Mouse (Mus musculus): ENCODE measurements around the gene Calcoco1. TPM values are rescaled to one million over a fixed set of nuclear protein-coding genes. Genes with fewer than 3 reads are reported as not detected.
A peak's percentile ranks its signal among the peaks of the same experiment; 100 is the strongest.

The Calcoco1 gene
- polyA plus RNA-seq, 1 experiment from 2014 or later: 31.1 TPM

GRCm38 (mm10) chr15:102752164-102752563 lies 30.2 kb upstream of the Calcoco1 start:
- no peak overlapping the region for H3K9ac ChIP-seq (ENCODE audit: low read length)
- no peaks in the 10 kb centered on the region for H3K9me3 ChIP-seq (ENCODE audit: control insufficient read depth, low read length)
- peaks cover 5% of the 10 kb centered on the region; the same call in 1 of the 2 replicates for H3K4me1 ChIP-seq (replicated peaks; ENCODE audit: control insufficient read depth, insufficient read depth, low read length)
- H3K4me3 ChIP-seq (ENCODE audit: low read depth, low read length): no peak overlapping the region
- H3K36me3 ChIP-seq (ENCODE audit: control insufficient read depth, insufficient read depth, low read length): no peaks in the 10 kb centered on the region
- peaks cover 41% of the 10 kb centered on the region for H3K27me3 ChIP-seq (ENCODE audit: control insufficient read depth, insufficient read depth, low read length)
- H3K27ac ChIP-seq (ENCODE audit: low read depth, low read length): no peak overlapping the region
- H3K4me2 ChIP-seq (ENCODE audit: low read depth, low read length, severe bottlenecking): no peak overlapping the region
- no peak for DNase-seq (ENCODE audit: low spot score)
- WGBS: 60% methylated on average over 1 of the region's 1 CpGs
- ATAC-seq (replicated peaks; ENCODE audit: low FRiP score): no peak

- Histone ChIP-seq H3K4me2 (ENCODE audit: low read depth, low read length, severe bottlenecking) (no peak overlapping the region), H3K27me3 (ENCODE audit: control insufficient read depth, insufficient read depth, low read length) (peaks cover 56% of the 10 kb centered on the region), H3K4me3 (ENCODE audit: low read depth, low read length) (no peak overlapping the region), H3K4me1 (replicated peaks; ENCODE audit: control insufficient read depth, insufficient read depth, low read length) (peaks cover 16% of the 10 kb centered on the region), H3K9ac (ENCODE audit: low read length) (no peak overlapping the region), H3K9me3 (ENCODE audit: control insufficient read depth, low read length) (no peaks in the 10 kb centered on the region), H3K36me3 (ENCODE audit: control insufficient read depth, insufficient read depth, low read length) (no peaks in the 10 kb centered on the region), H3K27ac (ENCODE audit: low read depth, low read length) (no peak overlapping the region)
- DNase-seq (ENCODE audit: low spot score) (no peak), ATAC-seq (replicated peaks; ENCODE audit: low FRiP score) (no peak)
- WGBS: 82% methylated on average over 5 of the region's 5 CpGs
Measured at GRCm38 (mm10) chr15:102750241-102750640, 28.3 kb upstream of the Calcoco1 start.

- Histone ChIP-seq H3K27me3 (ENCODE audit: control insufficient read depth, insufficient read depth, low read length) (peaks cover 65% of the 10 kb centered on the region), H3K4me3 (ENCODE audit: low read depth, low read length) (no peak overlapping the region), H3K36me3 (ENCODE audit: control insufficient read depth, insufficient read depth, low read length) (no peaks in the 10 kb centered on the region), H3K9ac (ENCODE audit: low read length) (no peak overlapping the region), H3K27ac (ENCODE audit: low read depth, low read length) (no peak overlapping the region), H3K4me2 (ENCODE audit: low read depth, low read length, severe bottlenecking) (no peak overlapping the region), H3K4me1 (replicated peaks; ENCODE audit: control insufficient read depth, insufficient read depth, low read length) (peaks cover 22% of the 10 kb centered on the region), H3K9me3 (ENCODE audit: control insufficient read depth, low read length) (no peaks in the 10 kb centered on the region)
- DNase-seq (ENCODE audit: low spot score) (no peak), ATAC-seq (replicated peaks; ENCODE audit: low FRiP score) (no peak)
- 81% methylated on average over 1 of the region's 1 CpGs for WGBS
Measured at GRCm38 (mm10) chr15:102749103-102749502, 27.1 kb upstream of the Calcoco1 start.

- no peak for ATAC-seq (replicated peaks; ENCODE audit: low FRiP score)
- H3K9me3 ChIP-seq (ENCODE audit: control insufficient read depth, low read length): no peaks in the 10 kb centered on the region
- 12% methylated on average over 8 of the region's 8 CpGs for WGBS
- 0 out of 2 replicates have a peak overlapping the region, but pooled peaks have one; percentile 70 for H3K9ac ChIP-seq (ENCODE audit: low read length)
- H3K4me2 ChIP-seq (ENCODE audit: low read depth, low read length, severe bottlenecking): peak overlapping the region; percentile 86; the same call in 1 of the 2 replicates
- no peak overlapping the region for H3K27ac ChIP-seq (ENCODE audit: low read depth, low read length)
- H3K4me1 ChIP-seq (replicated peaks; ENCODE audit: control insufficient read depth, insufficient read depth, low read length): peaks cover 32% of the 10 kb centered on the region
- no peaks in the 10 kb centered on the region for H3K36me3 ChIP-seq (ENCODE audit: control insufficient read depth, insufficient read depth, low read length)
- no peak for DNase-seq (ENCODE audit: low spot score)
- H3K4me3 ChIP-seq (ENCODE audit: low read depth, low read length): peak overlapping the region; percentile 38; the same call in 1 of the 2 replicates
- H3K27me3 ChIP-seq (ENCODE audit: control insufficient read depth, insufficient read depth, low read length): peaks cover 76% of the 10 kb centered on the region
Measured at GRCm38 (mm10) chr15:102747853-102748252, 25.9 kb upstream of the Calcoco1 start.

- under 1% methylated on average over 20 of the region's 20 CpGs for WGBS
- Histone ChIP-seq H3K9ac (ENCODE audit: low read length) (peak overlapping the region; percentile 70), H3K4me3 (ENCODE audit: low read depth, low read length) (peak overlapping the region; percentile 38), H3K36me3 (ENCODE audit: control insufficient read depth, insufficient read depth, low read length) (no peaks in the 10 kb centered on the region), H3K4me1 (replicated peaks; ENCODE audit: control insufficient read depth, insufficient read depth, low read length) (peaks cover 32% of the 10 kb centered on the region), H3K27me3 (ENCODE audit: control insufficient read depth, insufficient read depth, low read length) (peaks cover 71% of the 10 kb centered on the region), H3K27ac (ENCODE audit: low read depth, low read length) (peak overlapping the region; percentile 66), H3K4me2 (ENCODE audit: low read depth, low read length, severe bottlenecking) (peak overlapping the region; percentile 86), H3K9me3 (ENCODE audit: control insufficient read depth, low read length) (no peaks in the 10 kb centered on the region)
- DNase-seq (ENCODE audit: low spot score) (no peak), ATAC-seq (replicated peaks; ENCODE audit: low FRiP score) (no peak)
Measured at GRCm38 (mm10) chr15:102747286-102747640, 25.3 kb upstream of the Calcoco1 start.

- under 1% methylated on average over 74 of the region's 75 CpGs for WGBS
- ATAC-seq (replicated peaks; ENCODE audit: low FRiP score): peak; percentile 73
Measured at GRCm38 (mm10) chr15:102746488-102747285, 24.7 kb upstream of the Calcoco1 start.

GRCm38 (mm10) chr15:102746126-102746487 lies 24.1 kb upstream of the Calcoco1 start:
- peaks cover 32% of the 10 kb centered on the region for H3K4me1 ChIP-seq (replicated peaks; ENCODE audit: control insufficient read depth, insufficient read depth, low read length)
- DNase-seq (ENCODE audit: low spot score): no peak
- WGBS: 7% methylated on average over 11 of the region's 11 CpGs

More at GRCm38 (mm10) chr15:102746488-102747285, 24.7 kb upstream of the Calcoco1 start:
- no peaks in the 10 kb centered on the region for H3K36me3 ChIP-seq (ENCODE audit: control insufficient read depth, insufficient read depth, low read length)
- H3K9me3 ChIP-seq (ENCODE audit: control insufficient read depth, low read length): no peaks in the 10 kb centered on the region
- H3K9ac ChIP-seq (ENCODE audit: low read length): peak overlapping the region; percentile 70
- peak overlapping the region; percentile 38 for H3K4me3 ChIP-seq (ENCODE audit: low read depth, low read length)
- H3K27me3 ChIP-seq (ENCODE audit: control insufficient read depth, insufficient read depth, low read length): peaks cover 68% of the 10 kb centered on the region
- peak; percentile 90 for DNase-seq (ENCODE audit: low spot score)
- peaks cover 32% of the 10 kb centered on the region for H3K4me1 ChIP-seq (replicated peaks; ENCODE audit: control insufficient read depth, insufficient read depth, low read length)
- peak overlapping the region; percentile 86 for H3K4me2 ChIP-seq (ENCODE audit: low read depth, low read length, severe bottlenecking)
- H3K27ac ChIP-seq (ENCODE audit: low read depth, low read length): peak overlapping the region; percentile 66

GRCm38 (mm10) chr15:102745387-102745786 lies 23.4 kb upstream of the Calcoco1 start:
- no peaks in the 10 kb centered on the region for H3K36me3 ChIP-seq (ENCODE audit: control insufficient read depth, insufficient read depth, low read length)
- H3K4me2 ChIP-seq (ENCODE audit: low read depth, low read length, severe bottlenecking): no peak overlapping the region
- no peak overlapping the region for H3K27ac ChIP-seq (ENCODE audit: low read depth, low read length)
- no peaks in the 10 kb centered on the region for H3K9me3 ChIP-seq (ENCODE audit: control insufficient read depth, low read length)
- no peak for DNase-seq (ENCODE audit: low spot score)
- peaks cover 32% of the 10 kb centered on the region for H3K4me1 ChIP-seq (replicated peaks; ENCODE audit: control insufficient read depth, insufficient read depth, low read length)
- no peak overlapping the region for H3K4me3 ChIP-seq (ENCODE audit: low read depth, low read length)
- no peak for ATAC-seq (replicated peaks; ENCODE audit: low FRiP score)
- 22% methylated on average over 5 of the region's 5 CpGs for WGBS
- no peak overlapping the region for H3K9ac ChIP-seq (ENCODE audit: low read length)
- H3K27me3 ChIP-seq (ENCODE audit: control insufficient read depth, insufficient read depth, low read length): peaks cover 70% of the 10 kb centered on the region

More at GRCm38 (mm10) chr15:102746126-102746487, 24.1 kb upstream of the Calcoco1 start:
- peak overlapping the region; percentile 86 for H3K4me2 ChIP-seq (ENCODE audit: low read depth, low read length, severe bottlenecking)
- H3K4me3 ChIP-seq (ENCODE audit: low read depth, low read length): peak overlapping the region; percentile 38; the same call in 1 of the 2 replicates
- H3K9ac ChIP-seq (ENCODE audit: low read length): no peak overlapping the region; the same call in 1 of the 2 replicates
- peaks cover 70% of the 10 kb centered on the region for H3K27me3 ChIP-seq (ENCODE audit: control insufficient read depth, insufficient read depth, low read length)
- no peaks in the 10 kb centered on the region for H3K36me3 ChIP-seq (ENCODE audit: control insufficient read depth, insufficient read depth, low read length)
- H3K9me3 ChIP-seq (ENCODE audit: control insufficient read depth, low read length): no peaks in the 10 kb centered on the region
- peak overlapping the region; percentile 66; the same call in 1 of the 2 replicates for H3K27ac ChIP-seq (ENCODE audit: low read depth, low read length)
- no peak; the same call in 1 of the 2 replicates for ATAC-seq (replicated peaks; ENCODE audit: low FRiP score)
